Mouse (Mus musculus): ENCODE data around the gene Rgs8. TPM values are rescaled to one million over a fixed set of nuclear protein-coding genes. Genes with fewer than 3 reads are reported as not detected.

Gene Rgs8
- total RNA-seq, 2 experiments from 2014 or later: not detected

DNA sequence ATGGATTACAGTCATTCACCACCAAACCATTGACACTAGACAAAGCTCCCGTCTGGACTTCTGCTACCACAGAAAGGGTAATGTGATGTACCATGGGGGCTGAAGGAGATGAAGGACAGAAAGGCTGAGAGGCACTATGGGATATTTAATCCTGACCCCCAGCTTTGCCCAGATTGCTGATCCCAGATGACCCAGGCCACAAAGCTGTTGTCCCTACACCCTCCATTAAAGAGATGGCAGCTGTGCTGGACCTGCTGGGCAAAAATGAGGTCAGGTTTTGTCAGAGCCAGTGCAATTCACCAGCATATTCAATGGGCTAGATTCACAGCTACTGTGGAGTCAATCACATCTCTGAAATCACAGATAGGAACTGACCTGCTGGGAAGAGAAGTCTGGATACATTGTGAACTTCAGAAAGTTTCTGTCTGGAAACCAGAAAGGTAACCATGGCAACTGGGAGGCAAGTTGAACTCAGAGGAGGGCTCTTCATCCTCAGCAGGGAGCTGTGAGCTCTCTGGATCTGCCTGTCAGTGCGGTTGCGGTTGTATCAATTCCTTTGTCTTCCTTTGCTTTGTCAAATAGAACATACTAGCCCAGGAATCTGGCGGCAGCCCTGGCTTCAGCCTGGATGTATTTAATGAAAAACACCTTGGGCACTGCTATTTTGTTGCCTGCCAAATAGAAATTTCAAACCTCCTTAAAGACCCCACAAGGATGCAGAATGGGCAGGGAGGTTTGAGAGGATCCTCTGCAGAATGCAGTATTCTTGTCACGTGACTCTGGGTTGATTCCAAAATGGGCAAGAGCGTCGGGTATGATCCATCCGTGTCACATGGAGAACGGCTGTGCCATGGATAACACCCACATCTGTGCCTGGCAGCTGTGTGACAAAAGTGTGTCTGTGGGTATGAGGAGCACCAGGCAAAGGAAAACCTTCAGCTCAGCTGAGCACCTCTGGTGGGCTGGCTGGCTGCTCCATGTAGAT is 84.6 kb downstream of the Rgs8 start:
- no peak for ATAC-seq (replicated peaks; ENCODE audit: low FRiP score, poor library complexity, severe bottlenecking)

DNA sequence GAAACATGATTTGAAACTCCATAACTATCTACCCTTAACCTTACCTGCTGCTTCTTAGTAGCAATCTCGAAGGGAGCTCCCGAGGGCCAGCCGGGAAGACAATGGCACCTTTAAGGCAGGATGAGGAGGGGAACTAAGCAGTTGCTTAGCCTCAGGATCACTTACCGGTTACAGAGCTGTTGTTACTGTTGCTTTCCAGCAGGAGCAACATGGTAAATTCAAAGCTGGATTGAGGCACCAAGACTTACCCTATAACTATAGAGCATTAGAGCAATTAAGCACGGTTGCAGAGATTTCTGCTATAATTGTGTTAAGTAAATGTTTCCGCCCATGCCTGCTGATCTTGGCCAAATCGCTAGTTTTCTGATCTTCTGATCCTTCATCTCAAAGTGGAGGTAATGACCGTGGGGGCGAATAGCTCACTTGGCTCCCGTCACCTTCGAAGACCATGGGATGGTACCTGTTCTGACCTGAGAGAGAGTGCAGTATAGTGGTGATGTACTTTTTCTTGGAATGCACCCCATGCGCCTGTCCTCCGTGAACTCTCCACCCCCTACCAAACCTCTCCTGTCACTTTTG is 86.7 kb downstream of the Rgs8 start:
- ATAC-seq (replicated peaks; ENCODE audit: low FRiP score, poor library complexity, severe bottlenecking): no peak

DNA sequence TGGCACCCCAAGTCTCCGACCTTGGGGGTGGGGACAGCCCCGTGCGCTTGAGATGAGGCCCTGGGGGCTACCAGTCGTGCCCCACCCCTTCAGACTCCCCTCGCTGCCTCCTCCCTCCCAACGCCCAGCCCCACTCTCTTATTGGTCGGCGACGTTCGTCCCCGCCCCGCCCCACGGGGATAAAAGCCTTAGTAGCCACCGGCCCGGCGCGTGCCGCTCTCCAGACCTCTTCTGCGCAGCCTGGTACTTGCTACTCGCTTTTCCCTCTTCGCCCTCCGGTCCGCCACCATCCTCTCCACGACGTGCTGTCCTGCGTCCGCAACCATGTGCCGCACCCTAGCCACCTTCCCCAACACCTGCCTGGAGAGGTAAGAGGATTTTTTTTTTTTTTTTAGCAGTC is 87.3 kb downstream of the Rgs8 start, which contains the start of gene Rgs16:
Rgs16 (plus strand) TSS at position 205 of the 400 bp plus-strand sequence.
- no peak for ATAC-seq (replicated peaks; ENCODE audit: low FRiP score, poor library complexity, severe bottlenecking)

DNA sequence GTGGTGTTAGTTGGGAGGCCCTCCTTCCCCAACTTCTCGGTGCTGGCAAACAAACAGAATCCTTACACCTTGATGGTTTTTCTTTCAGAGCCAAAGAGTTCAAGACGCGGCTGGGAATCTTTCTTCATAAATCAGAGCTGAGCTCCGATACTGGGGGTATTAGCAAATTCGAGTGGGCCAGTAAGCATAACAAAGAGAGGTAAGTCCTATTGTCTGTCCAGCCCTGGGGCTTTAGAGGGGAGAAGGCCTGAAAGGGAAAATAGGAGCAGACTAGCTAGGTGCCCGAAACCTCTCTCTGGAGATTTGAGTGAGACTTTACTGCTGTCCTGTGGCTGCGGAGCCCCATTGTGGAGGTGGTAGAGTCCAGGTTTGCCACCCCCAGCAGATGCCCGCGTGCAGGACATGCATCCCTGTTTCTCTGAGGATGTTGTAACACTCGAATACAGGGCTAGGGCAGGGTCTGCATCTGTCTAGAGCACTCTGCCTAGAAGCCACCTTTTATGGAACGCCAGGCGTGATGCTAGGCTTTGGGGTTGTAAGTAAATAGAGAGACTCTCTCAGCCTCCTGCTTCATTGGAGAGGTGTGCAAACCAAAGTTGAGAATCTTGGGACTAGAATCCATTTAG is 88.1 kb downstream of the Rgs8 start:
- no peak for ATAC-seq (replicated peaks; ENCODE audit: low FRiP score, poor library complexity, severe bottlenecking)

DNA sequence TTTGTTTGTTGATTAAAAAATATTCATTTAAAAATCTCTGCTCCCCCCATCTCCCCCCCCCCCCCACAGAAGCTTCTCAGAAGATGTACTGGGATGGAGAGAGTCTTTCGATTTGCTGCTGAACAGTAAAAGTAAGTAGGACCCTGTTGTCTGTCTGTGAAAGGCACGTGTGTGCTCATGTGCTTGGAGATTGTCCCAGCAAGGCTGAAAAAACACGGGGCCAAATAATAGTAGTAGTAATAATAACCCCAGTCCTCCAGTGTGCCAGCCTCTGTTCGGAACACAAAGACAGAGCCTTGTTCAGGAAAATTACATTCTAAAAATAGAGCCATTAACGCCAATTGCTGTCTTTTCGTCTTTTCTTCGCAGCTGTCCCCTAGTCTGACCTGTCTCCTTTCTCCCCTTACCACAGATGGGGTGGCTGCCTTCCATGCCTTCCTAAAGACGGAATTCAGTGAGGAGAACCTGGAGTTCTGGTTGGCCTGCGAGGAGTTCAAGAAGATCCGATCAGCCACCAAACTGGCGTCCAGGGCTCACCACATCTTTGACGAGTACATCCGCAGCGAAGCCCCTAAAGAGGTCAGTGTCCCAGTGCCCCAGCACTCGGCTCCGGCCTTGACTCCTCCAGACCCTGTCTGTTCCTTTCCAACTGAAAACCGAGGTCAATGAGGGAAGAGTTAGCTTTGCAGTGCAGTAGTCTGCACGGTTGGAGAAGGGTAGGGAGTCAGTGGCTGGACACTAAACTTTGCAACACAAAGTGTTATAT is 88.9 kb downstream of the Rgs8 start:
- no peak for ATAC-seq (replicated peaks; ENCODE audit: low FRiP score, poor library complexity, severe bottlenecking)

DNA sequence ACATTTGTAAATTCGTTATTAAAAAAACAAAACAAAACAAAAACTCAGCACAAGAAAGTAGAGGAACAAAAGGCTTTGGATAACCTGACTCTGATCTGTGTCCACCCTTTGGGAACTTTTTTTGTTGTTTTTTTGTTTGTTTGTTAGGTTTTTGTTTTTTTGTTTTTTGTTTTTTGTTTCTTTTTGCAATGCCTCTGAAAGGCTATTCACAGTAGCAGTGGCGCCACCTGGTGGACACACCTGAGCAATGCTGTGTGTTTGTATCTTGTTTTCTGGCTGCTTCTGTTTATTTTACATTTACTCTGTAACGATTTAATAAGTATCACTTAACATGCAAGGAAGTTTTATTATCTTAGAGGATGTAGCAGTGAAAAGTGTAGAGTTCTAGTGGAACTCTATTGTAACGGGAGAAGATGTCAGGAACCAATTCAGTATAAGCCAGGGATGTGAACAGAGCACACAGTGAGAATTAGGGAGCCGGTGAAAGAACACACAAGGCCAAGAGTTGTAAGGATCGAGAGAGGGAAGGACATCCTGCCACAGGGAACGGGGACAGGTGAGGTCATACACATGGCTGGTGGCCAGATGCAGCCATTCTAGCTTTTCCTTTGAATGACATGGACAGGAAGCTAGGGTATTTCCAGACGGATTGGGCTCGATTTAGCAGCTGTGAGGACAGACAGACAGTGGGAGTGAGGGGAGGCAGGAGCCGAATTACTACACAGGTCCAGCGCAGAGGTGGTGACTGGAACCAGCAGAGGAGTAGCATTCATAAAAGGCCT is 89.7 kb downstream of the Rgs8 start:
- ATAC-seq (replicated peaks; ENCODE audit: low FRiP score, poor library complexity, severe bottlenecking): no peak

DNA sequence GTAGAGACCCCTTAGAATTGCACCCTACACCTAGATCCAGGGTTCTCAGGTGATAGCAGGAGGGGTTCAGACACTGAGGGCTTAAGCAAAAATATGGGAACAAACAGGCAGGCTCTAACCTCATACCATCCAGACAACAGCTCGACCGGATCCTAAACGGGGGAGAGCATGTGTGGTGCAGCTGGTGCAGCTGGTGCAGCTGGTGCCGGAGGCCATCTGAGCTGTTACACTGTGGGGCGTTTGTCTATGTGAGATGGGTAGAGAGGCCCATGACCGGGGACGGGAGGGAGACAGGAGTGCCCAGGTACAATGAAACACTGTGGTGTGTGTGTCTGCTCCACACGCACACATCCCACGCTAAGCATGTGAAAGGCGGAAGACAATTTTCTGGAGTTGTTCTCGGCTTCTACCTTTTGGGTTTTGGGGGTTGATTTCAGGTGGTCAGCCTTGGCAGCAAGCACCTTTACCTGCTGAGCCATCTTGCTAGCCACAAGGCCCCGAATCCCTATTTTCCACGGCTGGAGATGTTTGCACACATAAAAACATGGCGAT is 93.4 kb downstream of the Rgs8 start:
- ATAC-seq (replicated peaks; ENCODE audit: low FRiP score, poor library complexity, severe bottlenecking): no peak

DNA sequence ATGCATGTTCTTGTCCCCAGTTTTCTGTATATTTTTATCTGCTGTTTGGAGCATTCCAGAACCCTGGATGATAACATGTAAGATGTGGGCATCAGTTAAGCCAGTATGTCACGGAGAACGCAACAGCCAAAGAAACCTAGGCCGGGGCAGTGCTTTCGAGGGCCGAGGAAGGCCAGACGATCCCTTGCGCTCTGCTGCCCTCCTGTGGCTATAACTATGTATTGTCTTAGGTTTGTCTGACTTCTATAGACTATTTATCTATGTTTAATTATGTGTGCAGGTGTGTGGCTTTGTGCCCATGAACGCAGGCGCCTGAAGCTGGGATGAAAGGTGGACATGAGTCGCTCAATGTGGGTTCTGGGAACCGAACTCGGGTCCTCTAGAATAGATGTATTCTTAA is 93.9 kb downstream of the Rgs8 start:
- ATAC-seq (replicated peaks; ENCODE audit: low FRiP score, poor library complexity, severe bottlenecking): peak; percentile 37

DNA sequence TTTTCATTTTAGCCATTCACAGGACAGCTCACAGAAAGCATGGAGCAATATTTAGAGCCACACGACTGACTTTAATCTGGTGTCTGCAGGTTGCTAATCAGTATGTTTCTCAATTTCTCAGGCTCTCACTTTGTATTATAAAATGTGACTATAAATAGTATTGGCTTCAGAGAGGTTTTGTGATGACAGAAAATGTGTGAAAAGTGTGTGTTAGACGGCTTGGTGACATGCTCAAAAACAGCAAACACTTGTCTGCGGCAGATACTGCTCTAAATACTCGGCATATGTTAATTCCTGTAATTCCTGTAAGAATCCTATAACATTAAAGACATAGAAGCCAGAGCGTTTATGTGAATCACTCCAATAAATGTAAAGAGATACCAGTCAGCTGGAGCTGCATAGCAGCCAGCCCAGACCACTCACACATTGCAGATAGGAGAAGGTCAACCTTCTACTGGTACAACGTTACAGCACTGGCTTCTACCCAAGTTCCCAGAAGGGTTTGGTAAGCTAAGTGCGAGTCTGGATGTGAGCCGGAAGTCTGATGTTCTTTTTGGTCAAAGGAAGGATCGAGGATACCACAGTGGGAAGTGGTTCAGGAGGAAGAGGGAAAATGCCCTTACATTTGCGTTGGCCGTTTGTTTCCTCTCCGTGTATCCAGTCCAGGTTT is 95.2 kb downstream of the Rgs8 start:
- ATAC-seq (replicated peaks; ENCODE audit: low FRiP score, poor library complexity, severe bottlenecking): no peak

DNA sequence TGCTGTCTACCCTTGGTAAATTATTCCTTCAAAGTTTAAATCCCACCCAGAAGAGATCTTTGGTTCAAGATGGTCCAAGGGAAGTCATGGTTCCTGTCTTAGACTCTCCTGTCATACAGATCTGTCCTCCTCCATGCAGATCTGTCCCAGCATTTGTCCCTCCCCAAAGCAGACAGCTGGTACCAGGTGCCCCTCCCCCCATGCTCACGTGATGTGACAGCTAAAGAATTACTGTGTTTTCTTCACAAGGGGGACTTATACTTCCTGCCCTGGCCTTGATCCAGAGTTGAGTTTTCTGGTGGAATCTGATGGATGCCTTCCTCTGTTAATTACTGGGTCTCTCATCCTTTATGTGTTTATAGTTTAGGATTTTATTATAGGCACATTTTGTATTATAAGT is 95.7 kb downstream of the Rgs8 start:
- peak; percentile 63 for ATAC-seq (replicated peaks; ENCODE audit: low FRiP score, poor library complexity, severe bottlenecking)

DNA sequence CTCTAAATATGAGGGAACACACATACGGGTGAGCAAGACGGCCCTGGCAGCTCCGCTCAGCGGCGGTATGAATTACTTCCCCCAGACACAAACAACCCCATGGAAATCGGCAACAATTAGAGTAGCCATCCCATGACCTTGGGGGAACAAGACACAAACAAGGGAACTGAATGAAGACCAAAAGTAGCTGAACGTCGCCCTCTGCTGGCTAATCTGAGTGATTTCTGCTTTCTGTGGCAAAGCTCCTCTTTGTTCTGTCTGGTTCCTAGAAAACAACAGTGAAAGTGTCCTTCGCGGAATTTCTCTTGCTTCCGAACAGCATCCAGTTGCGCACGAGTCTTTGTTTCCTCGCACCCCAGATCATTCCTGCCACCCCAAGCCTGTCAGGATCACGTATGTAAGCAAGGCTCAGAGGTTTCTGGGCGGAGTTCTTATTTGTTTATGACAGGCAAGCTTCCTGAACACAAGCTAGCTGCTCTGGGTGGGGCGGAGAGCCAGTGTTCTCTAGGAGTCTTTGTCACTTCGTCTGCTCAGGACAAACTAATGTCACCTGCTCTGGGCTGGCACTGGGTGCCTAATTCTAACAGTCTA is 96.5 kb downstream of the Rgs8 start, which contains the start of gene Rnasel:
Rnasel (plus strand) TSS at position 216 of the 591 bp plus-strand sequence.
- peak; percentile 65 for ATAC-seq (replicated peaks; ENCODE audit: low FRiP score, poor library complexity, severe bottlenecking)

Other genes with a start within 250 kb of the Rgs8 start
- 0.77 TPM in 1 of 2 replicates, not detected in the other for gene Shcbp1l, start 227.9 kb upstream of the Rgs8 start, total RNA-seq (2015; ENCODE audit: low replicate concordance)
- gene Shcbp1l, start 227.9 kb upstream of the Rgs8 start, total RNA-seq (2017; ENCODE audit: low replicate concordance): 0.26 and 1.4 TPM in 2 replicates
- 64.4 and 92.8 TPM in 2 replicates for gene Dhx9, start 165.4 kb upstream of the Rgs8 start, total RNA-seq (2015; ENCODE audit: low replicate concordance)
- gene Dhx9, start 165.4 kb upstream of the Rgs8 start, total RNA-seq (2017; ENCODE audit: low replicate concordance): 73.6 and 93.5 TPM in 2 replicates
- 4.8 and 6.1 TPM in 2 replicates for gene Npl, start 103.0 kb upstream of the Rgs8 start, total RNA-seq (2015; ENCODE audit: low replicate concordance)
- gene Npl, start 103.0 kb upstream of the Rgs8 start, total RNA-seq (2017; ENCODE audit: low replicate concordance): 1.2 and 1.8 TPM in 2 replicates
- gene Rgs16, start 87.3 kb downstream of the Rgs8 start, total RNA-seq (2015; ENCODE audit: low replicate concordance): not detected in 2 replicates
- 0.56 TPM in 1 of 2 replicates, not detected in the other for gene Rgs16, start 87.3 kb downstream of the Rgs8 start, total RNA-seq (2017; ENCODE audit: low replicate concordance)
- gene Rnasel, start 96.4 kb downstream of the Rgs8 start, total RNA-seq (2015; ENCODE audit: low replicate concordance): 171 and 180 TPM in 2 replicates
- 259 and 394 TPM in 2 replicates for gene Rnasel, start 96.4 kb downstream of the Rgs8 start, total RNA-seq (2017; ENCODE audit: low replicate concordance)
- not detected in 2 replicates for gene Rgsl1, start 191.1 kb downstream of the Rgs8 start, total RNA-seq (2015; ENCODE audit: low replicate concordance)
- gene Rgsl1, start 191.1 kb downstream of the Rgs8 start, total RNA-seq (2017; ENCODE audit: low replicate concordance): not detected in 2 replicates
- gene Teddm1b, start 221.3 kb downstream of the Rgs8 start, total RNA-seq (2015; ENCODE audit: low replicate concordance): not detected in 2 replicates
- not detected in 2 replicates for gene Teddm1b, start 221.3 kb downstream of the Rgs8 start, total RNA-seq (2017; ENCODE audit: low replicate concordance)
- not detected in 2 replicates for gene Teddm1a, start 238.7 kb downstream of the Rgs8 start, total RNA-seq (2015; ENCODE audit: low replicate concordance)
- not detected in 2 replicates for gene Teddm1a, start 238.7 kb downstream of the Rgs8 start, total RNA-seq (2017; ENCODE audit: low replicate concordance)
- gene Glul, start 246.9 kb downstream of the Rgs8 start, total RNA-seq (2015; ENCODE audit: low replicate concordance): 121 and 129 TPM in 2 replicates
- gene Glul, start 246.9 kb downstream of the Rgs8 start, total RNA-seq (2017; ENCODE audit: low replicate concordance): 206 and 340 TPM in 2 replicates
- 1.9 and 4.4 TPM in 2 replicates for gene Teddm2, start 247.2 kb downstream of the Rgs8 start, total RNA-seq (2015; ENCODE audit: low replicate concordance)
- gene Teddm2, start 247.2 kb downstream of the Rgs8 start, total RNA-seq (2017; ENCODE audit: low replicate concordance): 1.4 and 4.6 TPM in 2 replicates

All from erythroblast, adult 5-6 weeks (primary cell).